Mouse (Mus musculus): ENCODE measurements at regions not wholly inside any gene's neighbourhood (a gene's known extent, or its start where the extent isn't known, plus 50 kb on each side); places are given as distances from the start of the nearest gene placed in this dataset.

- TF ChIP-seq POLR2A (IDR thresholded peaks at IDR 0.05; ENCODE audit: borderline replicate concordance, low read depth, low read length) (no peak), CTCF (IDR thresholded peaks at IDR 0.05; ENCODE audit: low read depth, low read length) (no peak)
Measured at GRCm38 (mm10) chr3:148422720-148423119, 567.6 kb downstream of the Adgrl2 start.
